Mouse (Mus musculus) heart, adult 2 months (tissue): ENCODE measurements at regions not wholly inside any gene's neighbourhood (a gene's known extent, or its start where the extent isn't known, plus 50 kb on each side); places are given as distances from the start of the nearest gene placed in this dataset.

Experiments
- CTCF ChIP-seq: fragments of 200-600 bp; IDR thresholded peaks from 2 replicates; pipeline ENCODE4 v1.8.1; 2022; ENCODE audit warnings: antibody characterized with exemption, mild to moderate bottlenecking, moderate library complexity
- EP300 ChIP-seq: fragments of 200-500 bp; IDR thresholded peaks from 2 replicates; pipeline ENCODE4 v1.6.1; 2011; ENCODE audit warnings: low read depth, low read length, control low read depth; ENCODE audit not compliant: insufficient read depth
- POLR2A ChIP-seq: fragments of 200-500 bp; IDR thresholded peaks from 2 replicates; pipeline ENCODE4 v1.6.1; 2011; ENCODE audit warnings: mild to moderate bottlenecking, low read depth, low read length, control low read depth; ENCODE audit not compliant: insufficient read depth

GRCm38 (mm10) chr5:148640523-148640922 lies 87.9 kb upstream of the Ubl3 start:
- TF ChIP-seq CTCF = no peak
- TF ChIP-seq POLR2A = no peak
- TF ChIP-seq EP300 = no peak
